Mouse (Mus musculus) layer of hippocampus, postnatal 25 days (tissue): ENCODE data around the gene Ppp2r2d. TPM values are rescaled to one million over a fixed set of nuclear protein-coding genes. Genes with fewer than 3 reads are reported as not detected.

Experiments
- DNase-seq, 2 experiments: peaks; one replicate each; pipeline ENCODE4 v3.0.0; 2022; ENCODE audit warnings: mixed read lengths in 2 of 2, low spot score in 1 of 2; ENCODE audit errors: extremely low spot score in 1 of 2
- total RNA-seq, 2 experiments: library from RNA; stranded (reverse); gene quantifications; 2 replicates each; pipeline ENCODE4 v1.2.3; 2021

The Ppp2r2d gene
- 10 to 100 TPM; 64.2 to 64.3 TPM for total RNA-seq

DNA sequence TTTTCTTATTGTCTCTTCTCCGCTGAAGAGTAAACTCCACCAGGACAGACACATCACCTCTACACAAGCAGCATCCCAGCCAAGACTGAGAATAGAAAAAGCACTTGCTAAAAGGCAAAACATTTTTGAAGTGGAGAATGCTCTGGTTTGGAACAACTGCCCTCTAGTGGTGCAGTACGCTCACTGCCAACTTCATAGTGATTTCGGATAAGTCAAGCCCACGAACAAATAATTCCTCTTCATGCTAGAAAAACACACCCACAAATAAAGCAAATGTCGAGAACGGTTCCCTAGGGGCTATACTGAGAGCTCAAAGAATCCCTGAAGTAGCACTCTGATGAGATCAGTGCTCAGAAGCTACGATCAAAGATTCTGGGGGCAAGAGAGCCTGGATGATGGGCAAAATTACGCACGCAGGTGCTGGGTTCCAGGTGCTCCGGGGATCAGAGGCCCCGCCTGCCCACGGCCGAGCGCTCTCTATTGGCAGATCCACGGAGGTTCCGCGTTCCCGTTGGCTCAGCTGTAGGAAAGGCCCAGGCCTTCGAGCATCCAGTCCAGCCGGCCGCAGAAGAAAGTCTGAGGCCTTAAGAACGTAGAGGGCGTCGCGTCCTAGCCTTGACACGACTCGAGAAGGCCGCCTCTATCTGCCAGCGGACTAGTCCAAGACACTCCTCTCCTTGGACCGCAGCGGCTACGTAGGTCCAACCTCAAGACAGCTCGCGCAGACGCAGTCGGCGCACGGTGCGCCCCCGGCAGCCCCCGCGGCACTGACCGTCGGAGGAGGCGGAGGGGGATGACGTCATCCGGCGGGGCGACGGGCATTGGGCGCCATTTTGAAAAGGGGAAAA lies at the start of gene Ppp2r2d, which contains the start of gene Mapk1ip1:
TSS of gene Ppp2r2d (plus strand) at position 536 of the 848 bp plus-strand sequence.
TSS of gene Mapk1ip1 (minus strand) at position 730 of the 848 bp plus-strand sequence.
- DNase-seq = peak; percentile 93 to 97

DNA sequence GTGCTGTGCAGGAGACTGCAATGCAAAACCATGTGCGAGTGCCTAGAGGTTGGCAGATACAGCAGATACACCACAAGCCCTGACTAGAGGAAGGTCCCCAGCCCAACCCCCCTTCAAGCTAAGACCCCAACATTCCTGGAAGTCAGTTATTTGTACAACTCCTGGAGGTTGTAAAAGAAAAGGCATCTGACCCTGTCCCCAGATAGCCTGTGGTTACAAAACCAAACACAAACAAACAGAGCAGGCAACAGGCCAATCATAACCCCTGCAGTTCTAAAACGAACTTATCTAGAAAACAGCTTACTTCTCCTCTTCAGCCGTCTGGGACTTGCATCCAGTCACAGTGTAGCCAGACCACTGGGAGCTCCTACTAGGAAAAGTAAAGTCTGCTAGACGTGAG lies 42.5 kb upstream of the Ppp2r2d start:
- no peak for DNase-seq

DNA sequence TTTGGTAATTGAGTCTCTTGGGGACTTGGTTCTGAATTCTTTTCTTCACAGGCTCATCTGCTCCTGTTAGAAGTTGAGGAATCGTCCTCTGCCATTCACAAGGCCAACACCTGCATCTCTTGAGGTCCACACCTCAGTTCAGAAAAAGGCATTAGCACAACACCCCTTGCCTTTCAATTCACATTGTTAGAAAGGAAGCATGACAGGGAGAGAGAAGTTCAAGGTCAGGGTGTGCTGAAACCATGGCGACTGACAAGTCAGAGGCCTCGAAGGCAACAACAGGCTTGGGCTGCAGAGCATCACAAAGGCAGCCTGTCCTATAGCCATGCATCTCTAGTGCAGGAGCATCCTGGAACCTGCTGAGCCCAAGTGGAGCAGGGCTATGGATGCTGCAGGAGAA lies 38.7 kb upstream of the Ppp2r2d start:
- DNase-seq = no peak

DNA sequence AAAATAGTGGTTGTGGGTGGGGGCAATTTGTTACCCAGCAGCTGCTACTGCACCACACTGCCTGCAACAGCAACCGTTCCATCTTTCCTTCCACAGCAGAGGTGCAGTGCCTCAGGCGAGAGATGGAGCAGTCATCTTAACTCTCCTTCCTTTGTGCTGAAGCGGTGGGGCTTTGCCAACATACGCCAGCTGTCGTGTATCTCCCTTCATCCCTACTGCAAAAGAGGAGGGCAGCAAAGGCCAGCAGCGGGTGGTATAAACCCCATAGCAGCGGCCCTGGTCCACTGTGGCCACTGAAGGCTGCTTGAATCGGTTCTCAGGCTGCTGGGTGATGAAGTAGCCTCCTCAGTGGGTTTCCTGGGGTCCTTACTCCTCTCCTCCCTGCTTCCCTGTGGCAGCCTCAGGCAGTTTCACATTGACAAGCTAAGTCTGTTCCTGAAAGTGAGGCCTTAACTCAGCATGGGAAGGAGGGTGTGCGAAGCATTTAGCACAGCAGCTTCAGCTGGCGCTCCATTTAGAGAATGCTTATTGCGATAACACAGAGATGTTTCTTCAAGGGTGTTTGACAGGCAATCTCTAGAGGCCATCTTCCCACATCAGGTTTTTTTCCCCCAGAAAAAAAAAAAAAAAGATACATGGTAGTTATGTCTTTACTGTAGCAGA lies 32.5 kb upstream of the Ppp2r2d start:
- no peak for DNase-seq

DNA sequence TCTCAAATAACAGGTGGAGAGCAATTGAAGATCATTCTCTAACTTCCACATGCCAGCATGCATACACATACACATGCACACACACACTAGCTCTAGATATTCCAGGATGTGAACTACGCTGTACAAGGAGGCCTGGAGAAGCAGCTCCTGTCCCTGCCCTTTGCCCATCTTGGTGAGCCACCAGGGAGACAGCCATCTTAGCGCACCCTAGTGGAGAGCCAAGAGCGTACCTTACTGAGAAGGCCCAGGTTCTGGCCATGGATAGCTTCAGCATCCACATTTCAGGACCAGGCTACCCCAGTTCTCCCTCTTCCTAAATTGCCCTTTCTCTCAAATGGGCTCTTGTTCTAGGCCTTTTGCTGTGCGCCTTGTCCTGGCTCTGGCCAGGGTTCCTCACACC lies 27.6 kb upstream of the Ppp2r2d start:
- no peak for DNase-seq

DNA sequence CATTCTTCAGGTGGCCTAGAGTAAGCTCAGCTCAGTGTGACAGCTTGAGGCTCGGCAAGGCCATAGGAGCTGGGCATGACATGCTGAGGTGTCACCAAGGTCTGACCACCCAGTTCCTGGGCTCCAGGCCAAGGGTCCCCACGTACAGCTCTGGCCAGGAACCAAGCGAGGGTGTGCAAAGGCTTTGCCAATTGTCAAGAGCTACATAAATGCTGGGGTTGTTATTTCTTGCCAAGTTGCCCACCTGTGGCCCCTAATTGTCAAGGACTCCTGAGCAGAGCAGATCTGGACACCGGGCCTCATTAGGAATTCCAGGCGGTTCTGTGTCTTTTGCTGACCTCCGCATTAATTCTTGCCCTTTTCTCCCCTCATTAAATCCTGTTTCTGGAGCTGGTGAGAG lies 21.5 kb upstream of the Ppp2r2d start:
- DNase-seq = no peak

GRCm38 (mm10) chr7:138824995-138825756 lies 20.7 kb upstream of the Ppp2r2d start:
- no peak for DNase-seq

GRCm38 (mm10) chr7:138827812-138828211 lies 18.1 kb upstream of the Ppp2r2d start:
- DNase-seq = peak; percentile 54 to 89

DNA sequence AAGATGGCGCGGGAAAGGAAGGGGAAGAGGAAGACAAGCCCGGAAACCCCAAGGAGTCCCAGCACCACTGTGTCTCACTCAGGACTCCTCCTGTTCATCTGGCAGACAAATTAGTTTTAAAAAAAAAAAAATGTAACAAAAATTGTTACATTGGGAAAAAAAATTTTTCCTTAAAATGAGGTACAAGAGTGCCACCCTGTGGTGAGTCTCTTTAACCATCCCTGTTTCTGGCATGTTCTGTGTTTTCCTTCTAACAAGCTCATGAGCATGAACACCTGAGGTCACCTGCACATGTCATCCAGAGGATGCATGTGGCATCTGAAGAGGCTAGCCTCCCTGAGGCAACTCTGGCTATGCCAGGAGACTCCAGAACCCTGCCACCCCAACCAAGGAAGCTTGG lies 10.9 kb upstream of the Ppp2r2d start:
- DNase-seq = peak in 1 of 2 experiments; percentile 27

GRCm38 (mm10) chr7:138840594-138841021 lies 5.3 kb upstream of the Ppp2r2d start:
- DNase-seq = peak; percentile 49 to 89

DNA sequence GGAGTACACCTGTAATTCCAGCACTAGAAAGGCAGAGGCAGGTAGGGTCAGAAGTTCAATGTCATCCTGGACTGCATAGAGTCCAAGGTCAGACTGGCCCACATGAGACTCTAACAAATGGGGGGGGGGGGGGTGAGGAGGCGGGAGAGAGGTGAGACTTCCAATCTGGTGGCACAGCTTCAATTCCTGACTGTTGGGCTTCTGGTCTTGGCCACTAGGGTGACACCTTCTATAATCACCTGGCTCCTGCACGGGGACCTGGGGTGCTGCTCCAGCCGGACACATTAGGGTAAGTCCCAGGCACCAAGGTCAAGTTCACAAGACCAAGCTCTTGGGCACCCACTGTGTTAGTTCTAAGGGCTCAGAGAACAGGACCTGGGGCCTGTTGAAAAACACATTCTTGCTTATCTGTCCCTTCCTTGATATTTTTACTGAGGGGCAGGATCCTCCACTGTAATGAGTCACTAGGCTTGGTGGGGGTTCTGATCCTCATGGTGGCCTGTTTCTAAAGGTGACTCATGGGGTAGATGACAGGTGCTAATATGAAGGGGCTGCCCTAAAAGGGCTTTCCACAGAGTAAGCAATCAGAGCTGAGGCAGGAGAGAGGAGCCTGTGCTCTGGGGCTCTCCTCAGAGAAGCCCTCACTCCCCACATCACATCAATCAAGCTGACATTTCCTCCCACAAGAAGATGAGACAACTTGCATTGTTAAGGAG lies 4.3 kb upstream of the Ppp2r2d start:
- no peak for DNase-seq

DNA sequence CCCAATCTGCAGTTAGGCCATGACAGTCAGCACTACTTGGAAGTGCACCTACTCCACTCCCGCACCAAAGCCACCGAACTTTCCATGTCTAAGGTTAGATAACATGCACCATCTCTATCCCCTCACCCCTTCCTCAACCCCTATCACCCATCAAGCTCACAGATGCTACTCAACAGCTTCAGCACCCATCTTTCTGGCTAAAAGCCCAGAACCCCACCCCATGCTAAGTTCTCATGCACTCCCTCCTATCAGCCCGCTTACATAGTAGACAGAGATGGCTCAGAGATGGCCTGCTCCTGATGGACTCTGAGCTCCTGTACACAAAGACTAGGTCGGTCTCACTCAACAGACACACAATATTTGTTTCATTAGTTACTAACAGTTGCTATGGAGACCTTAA lies 2.5 kb upstream of the Ppp2r2d start:
- DNase-seq = no peak

DNA sequence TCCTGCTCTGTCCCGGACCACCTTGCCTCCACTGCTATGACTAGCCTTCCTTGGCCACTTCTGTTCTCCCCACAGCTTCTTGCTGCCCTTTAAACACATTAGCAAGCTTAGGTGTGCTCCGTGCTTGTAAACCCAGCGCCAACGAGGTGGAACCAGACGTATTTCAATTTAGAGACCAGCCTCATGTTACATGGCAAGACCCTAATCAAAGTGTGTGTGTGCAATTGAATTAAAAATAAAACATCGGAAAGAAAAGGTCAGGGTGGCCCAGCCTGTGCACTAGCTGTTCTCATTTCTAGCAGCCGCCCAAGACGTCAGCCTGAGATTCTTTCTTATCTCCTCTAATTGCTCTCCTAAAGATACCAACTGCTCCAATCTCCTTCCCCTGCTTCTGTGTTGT lies 768 bp upstream of the Ppp2r2d start:
- no peak for DNase-seq

DNA sequence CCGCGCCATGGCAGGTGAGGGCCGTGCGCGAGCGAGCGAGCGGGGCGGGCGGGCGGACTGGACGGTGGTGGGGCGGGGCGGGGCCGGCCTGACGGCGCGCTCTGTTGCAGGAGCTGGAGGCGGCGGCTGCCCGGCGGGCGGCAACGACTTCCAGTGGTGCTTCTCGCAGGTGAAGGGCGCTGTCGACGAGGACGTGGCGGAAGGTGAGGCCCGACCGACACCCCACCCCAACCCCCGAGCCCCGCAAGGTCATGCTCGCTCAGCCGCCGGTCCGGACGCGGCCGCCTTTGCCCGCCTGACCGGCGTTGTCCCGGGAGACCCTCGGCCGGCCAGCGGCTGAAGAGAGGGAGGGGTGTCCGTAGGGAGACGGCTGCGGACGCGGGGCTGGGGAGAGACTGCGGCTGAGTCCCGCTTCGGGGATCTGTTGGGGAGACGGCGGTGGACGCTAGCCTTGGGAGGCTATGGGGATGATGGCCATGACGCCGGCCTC lies 668 bp downstream of the Ppp2r2d start:
- peak in 1 of 2 experiments; percentile 31 for DNase-seq

DNA sequence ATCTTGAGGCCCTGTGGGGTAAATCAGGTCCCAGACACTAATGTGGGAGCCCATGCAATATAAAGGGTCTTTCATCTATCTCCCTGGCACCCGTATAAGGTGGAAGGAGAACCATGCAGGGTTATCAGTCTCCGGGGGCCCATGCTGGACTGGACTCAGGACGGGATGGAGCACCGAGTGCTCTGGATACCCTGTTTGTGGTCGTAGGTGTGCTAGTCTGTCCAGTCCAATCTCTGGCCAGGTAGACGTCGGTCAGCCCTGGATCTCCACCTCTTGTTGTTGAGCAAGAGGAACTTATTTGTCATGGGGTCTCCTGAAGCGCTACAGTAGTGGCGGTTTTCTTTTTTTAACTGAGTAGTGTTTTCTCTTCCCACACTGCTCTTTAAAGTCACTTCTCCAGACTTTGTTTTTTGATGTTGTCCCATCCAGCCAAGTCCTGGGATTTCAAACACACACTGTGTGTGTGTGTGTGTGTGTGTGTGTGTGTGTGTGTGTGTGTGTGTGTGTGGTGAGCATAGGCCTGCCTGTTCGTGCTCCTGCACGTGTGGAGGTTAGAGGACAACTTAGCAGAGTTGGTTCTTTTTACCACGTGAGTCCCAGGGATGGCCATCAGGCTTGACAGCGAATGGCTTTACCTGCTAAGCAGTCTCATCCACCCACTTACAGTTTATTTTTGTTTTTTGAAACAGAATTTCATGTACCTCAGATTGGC lies 1.6 kb downstream of the Ppp2r2d start:
- DNase-seq = no peak

GRCm38 (mm10) chr7:138848028-138848920 lies 2.4 kb downstream of the Ppp2r2d start:
- DNase-seq = no peak

GRCm38 (mm10) chr7:138850083-138850482 lies 4.2 kb downstream of the Ppp2r2d start:
- no peak for DNase-seq

DNA sequence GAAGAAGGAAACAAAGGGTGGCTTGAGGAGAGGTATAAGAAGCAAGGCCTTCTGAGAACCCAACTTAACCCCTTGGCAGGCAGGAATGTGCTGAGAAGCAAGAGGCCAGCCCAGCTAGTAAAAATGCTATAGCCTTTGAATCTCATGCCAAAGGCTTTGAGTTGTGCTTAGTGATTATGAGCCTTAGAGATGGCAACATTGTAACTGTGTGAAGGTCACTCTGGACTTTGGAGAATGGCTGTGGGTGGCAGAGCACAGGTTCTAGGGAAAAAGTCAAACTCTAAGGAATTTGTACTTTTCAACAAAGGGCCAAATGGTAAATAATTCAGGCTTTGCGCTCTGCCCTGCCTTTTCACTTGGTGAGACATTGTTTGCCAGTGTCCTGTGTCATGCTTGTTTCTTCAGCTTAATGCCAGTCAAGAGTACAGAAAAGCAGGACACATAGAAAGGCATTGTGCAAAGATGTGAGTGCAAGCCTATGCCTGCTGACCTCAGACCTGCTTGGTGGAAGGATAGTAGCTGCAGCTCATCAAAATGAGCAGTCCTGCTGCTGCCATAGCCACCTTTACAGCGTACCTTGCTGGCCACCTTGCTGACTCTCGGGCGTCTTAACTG lies 7.6 kb downstream of the Ppp2r2d start:
- no peak for DNase-seq
